Mouse (Mus musculus): ENCODE measurements around the gene Prrc2a.

DNA sequence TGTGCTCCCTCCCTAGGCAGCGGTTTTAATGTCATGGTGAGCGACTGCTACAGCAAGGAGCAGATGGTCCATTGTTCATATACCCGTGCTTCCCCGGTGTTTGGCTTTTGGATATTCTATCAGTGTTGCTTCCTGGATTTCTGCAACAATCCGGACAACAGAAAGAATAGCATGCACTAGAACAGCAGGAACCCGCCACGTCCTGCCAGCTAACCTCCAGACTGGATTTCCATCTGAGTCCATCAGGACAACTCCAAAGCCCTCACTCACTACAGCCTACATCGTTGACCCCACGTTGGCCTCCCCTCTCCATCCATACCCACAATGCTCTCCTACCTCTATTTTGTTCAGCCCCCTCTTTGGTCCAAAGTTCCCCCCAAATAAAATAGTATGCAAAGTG lies 52.9 kb downstream of the Prrc2a start:
- TF ChIP-seq CTCF (IDR thresholded peaks at IDR 0.05; ENCODE audit: insufficient read depth, low read length) (no peak), POLR2A (IDR thresholded peaks at IDR 0.05; ENCODE audit: borderline replicate concordance, extremely low read depth, low read depth, low read length) (no peak)
